Comparison of ENCODE assay signal across 8 mouse cellular contexts in the genomic region with DNA sequence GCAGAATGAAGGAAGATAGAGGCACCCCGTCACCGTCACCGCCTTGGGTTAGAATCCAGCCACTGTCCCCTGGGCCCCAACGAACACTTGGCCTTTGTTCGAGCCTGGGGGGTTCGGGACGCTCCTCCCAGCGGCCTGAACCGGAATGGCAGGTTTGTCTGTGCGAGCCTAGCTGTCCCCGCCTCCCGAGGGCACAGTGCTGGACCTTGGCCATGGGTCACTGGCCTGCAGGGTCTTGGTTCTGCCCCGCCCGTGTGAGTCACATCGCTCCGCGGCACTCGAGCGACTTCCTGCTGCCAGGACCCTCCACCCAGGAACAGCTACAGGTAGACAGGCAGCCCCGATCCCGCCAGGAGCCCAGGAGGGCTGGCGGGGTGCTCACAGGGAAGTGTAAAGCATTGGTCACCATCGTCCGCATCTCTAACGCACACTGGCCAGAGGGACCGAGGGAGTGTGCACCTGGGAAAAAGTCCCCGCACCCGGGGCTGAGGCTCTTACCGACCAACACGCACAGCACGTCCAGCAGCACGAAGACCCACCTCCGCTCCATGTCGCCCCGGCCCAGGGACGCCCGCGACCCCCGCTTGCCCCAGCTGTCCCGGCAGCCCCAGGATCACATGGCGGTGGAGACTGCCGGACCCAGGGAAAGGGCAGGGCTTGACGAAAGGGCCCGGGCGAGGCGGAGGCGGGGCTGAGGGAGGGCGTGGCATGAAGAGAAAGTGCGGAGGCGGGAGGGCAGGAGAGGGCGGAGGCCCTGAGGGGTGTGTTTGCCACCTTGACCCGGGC. TPM values are rescaled to one million over a fixed set of nuclear protein-coding genes. Genes with fewer than 3 reads are reported as not detected.
DNase-seq lines count a peak whose midpoint lies in the region; ATAC-seq and TF ChIP-seq lines count a peak whose summit lies in the region.

A gene (minus strand): TSS at position 671 of the 786 bp plus-strand sequence.

- peak; percentile 81 for DNase-seq in Muller cell, postnatal 12 days (ENCODE audit: inconsistent ontology term)
- DNase-seq in cerebellum, adult 2 months, result peak; percentile 59 to 60
- DNase-seq in hindbrain, embryonic 10.5 days (ENCODE audit: low spot score), result peak; percentile 84
- DNase-seq in layer of hippocampus, adult 9-10 months (ENCODE audit: low spot score), result peak; percentile 35
- peak; percentile 85 for DNase-seq in lung, postnatal 14 days
- DNase-seq in ovary, postnatal 10 days (ENCODE audit: low spot score), result peak; percentile 26
- peak; percentile 66 to 67 for DNase-seq in thymus, postnatal 36 days

- TF ChIP-seq POLR2A in cerebellum, adult 2 months (IDR thresholded peaks at IDR 0.05; ENCODE audit: borderline replicate concordance, insufficient read depth, low read length), result no peak

- H3K27me3 ChIP-seq in cerebellum, adult 2 months (ENCODE audit: control insufficient read depth, insufficient read depth, low read length), result no peaks in the 10 kb centered on the region
- H3K27me3 ChIP-seq in forebrain, embryonic 16.5 days (replicated peaks; ENCODE audit: control insufficient read depth, insufficient read depth, low read length), result no peaks in the 10 kb centered on the region
- peaks cover 24% of the 10 kb centered on the region for H3K27me3 ChIP-seq in hindbrain, embryonic 10.5 days (ENCODE audit: insufficient read depth, poor library complexity, severe bottlenecking)

- 0 out of 2 replicates have a peak, but pooled peaks cover 2% of the 10 kb centered on the region for H3K36me3 ChIP-seq in forebrain, embryonic 16.5 days (ENCODE audit: control insufficient read depth, insufficient read depth)
- H3K36me3 ChIP-seq in hindbrain, embryonic 10.5 days, result peaks cover 7% of the 10 kb centered on the region

- WGBS in cerebellum, adult 2 months, result under 1% methylated on average over 52 of the region's 52 CpGs
- under 1% methylated on average over 51 of the region's 52 CpGs for WGBS in forebrain, embryonic 16.5 days
- WGBS in hindbrain, embryonic 10.5 days, result under 1% methylated on average over 52 of the region's 52 CpGs

- no peak within 1 kb of the TSS for H3K27ac ChIP-seq in cerebellum, adult 2 months (ENCODE audit: insufficient read depth, low read length)
- no peak within 1 kb of the TSS for H3K27ac ChIP-seq in forebrain, embryonic 16.5 days (ENCODE audit: low read length)
- H3K27ac ChIP-seq in hindbrain, embryonic 10.5 days, result peak within 1 kb of the TSS; percentile 83

- peak within 1 kb of the TSS; percentile 58 for H3K9ac ChIP-seq in forebrain, embryonic 16.5 days (replicated peaks; ENCODE audit: low read depth, low read length)

- peak within 1 kb of the TSS; percentile 92 for H3K4me2 ChIP-seq in forebrain, embryonic 16.5 days (ENCODE audit: low read length)

- ATAC-seq in forebrain, embryonic 16.5 days, result peak; percentile 56

- TF ChIP-seq CTCF in cerebellum, adult 2 months (IDR thresholded peaks at IDR 0.05; ENCODE audit: borderline replicate concordance, insufficient read depth, low read depth, low read length), result peak; percentile 54; the same call in 1 of the 2 replicates

- no peaks in the 10 kb centered on the region for H3K9me3 ChIP-seq in forebrain, embryonic 16.5 days (ENCODE audit: control insufficient read depth, low read length)
- no peaks in the 10 kb centered on the region for H3K9me3 ChIP-seq in hindbrain, embryonic 10.5 days

- no peaks in the 10 kb centered on the region for H3K4me1 ChIP-seq in cerebellum, adult 2 months (ENCODE audit: control insufficient read depth, insufficient read depth, low read length)
- H3K4me1 ChIP-seq in forebrain, embryonic 16.5 days (replicated peaks; ENCODE audit: control insufficient read depth, insufficient read depth, low read length), result peaks cover 8% of the 10 kb centered on the region
- H3K4me1 ChIP-seq in hindbrain, embryonic 10.5 days (replicated peaks), result peaks cover 21% of the 10 kb centered on the region

- peak within 1 kb of the TSS; percentile 47 for H3K4me3 ChIP-seq in cerebellum, adult 2 months (replicated peaks; ENCODE audit: insufficient read depth, low read depth, low read length)
- H3K4me3 ChIP-seq in forebrain, embryonic 16.5 days (replicated peaks; ENCODE audit: low read length), result peak within 1 kb of the TSS; percentile 59
- H3K4me3 ChIP-seq in hindbrain, embryonic 10.5 days, result peak within 1 kb of the TSS; percentile 62

RNA-seq across cellular contexts. Expression of the gene that starts here (rescaled TPM):
- 9.2 and 10.4 TPM in 2 replicates for polyA plus RNA-seq in cerebellum, adult 2 months (2012; rRNA removed)
- 9.0 and 11.6 TPM in 2 replicates for polyA plus RNA-seq in forebrain, embryonic 16.5 days (2015; fragmentation: Nextera tagmentation; extraction: Ambion mirVana)
- 19.3 and 25.7 TPM in 2 replicates for polyA plus RNA-seq in hindbrain, embryonic 10.5 days (2016; fragmentation: Nextera tagmentation; extraction: Ambion mirVana)

Comparison
In these comparisons a context has a peak if more than half of its experiments do, and no peak if none do; other contexts are left out.
1. DNase-seq: peak in every context shown above with its lines; median percentile 85 in lung, postnatal 14 days; 84 in hindbrain, embryonic 10.5 days; 81 in Muller cell, postnatal 12 days; 66 in thymus, postnatal 36 days; 60 in cerebellum, adult 2 months; 35 in layer of hippocampus, adult 9-10 months; 26 in ovary, postnatal 10 days.